9 mouse cellular contexts compared by ENCODE assay signal in the genomic region with DNA sequence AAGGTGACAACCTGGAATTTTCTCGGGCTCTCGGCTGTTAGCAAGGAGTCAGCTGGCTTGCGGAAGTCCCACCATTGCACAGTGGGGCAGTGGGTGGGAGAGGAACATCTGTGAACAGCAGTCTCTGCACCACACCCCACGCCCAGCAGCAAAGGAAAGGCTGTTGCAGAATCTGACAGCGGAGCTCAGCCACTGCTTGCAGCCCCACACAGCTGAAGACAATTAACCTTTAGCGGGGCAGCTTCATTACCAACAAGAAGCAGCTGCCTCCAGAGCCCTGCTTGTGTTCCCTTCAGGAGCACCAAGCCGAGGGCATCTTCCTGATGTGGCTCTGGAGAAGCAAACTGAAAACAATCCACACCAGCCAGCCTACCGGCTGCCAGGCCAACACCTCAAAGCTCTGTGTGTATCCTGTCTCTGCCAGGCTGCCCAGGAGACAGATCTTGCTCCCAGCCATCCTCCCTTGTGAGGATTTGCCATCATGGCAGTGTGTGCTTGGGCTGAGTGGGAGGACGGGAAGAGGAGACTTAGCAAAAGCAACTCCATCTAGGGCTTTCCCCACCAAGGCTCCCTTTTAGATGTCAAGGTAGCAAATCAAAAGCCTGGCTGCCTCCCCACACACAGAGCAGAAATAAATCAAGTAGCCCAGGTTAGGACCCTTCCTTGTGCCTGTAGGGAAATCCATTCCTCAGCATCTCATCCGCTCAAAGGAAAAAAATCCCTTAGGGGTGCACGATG.
DNase-seq lines count a peak whose midpoint lies in the region; TF ChIP-seq lines count a peak whose summit lies in the region.
"Had no signal": no experiment of that assay in that cellular context is flagged by ENCODE, and none has a peak within 500 bp of the region (broad histone marks: within the 10 kb centered on the region; RNA-seq: fewer than 3 reads in every experiment).

No protein-coding gene starts in this region.

- H3K36me3 ChIP-seq in midbrain, embryonic 10.5 days = no peaks in the 10 kb centered on the region

- intact Hi-C loops in gastrocnemius, postnatal 36 days (cut with DNase I) = no loop called here
- intact Hi-C loops in gastrocnemius, adult 2 months (cut with DNase I) = no loop called here

- peak overlapping the region; percentile 49; the same call in 1 of the 2 replicates for H3K27ac ChIP-seq in midbrain, embryonic 10.5 days (replicated peaks)
- no peak overlapping the region for H3K27ac ChIP-seq in gastrocnemius, adult 2 months

- 63% methylated on average over 11 of the region's 11 CpGs for WGBS in midbrain, embryonic 10.5 days

- H3K27me3 ChIP-seq in midbrain, embryonic 10.5 days (ENCODE audit: low read depth, poor library complexity, severe bottlenecking) = no peaks in the 10 kb centered on the region

- DNase-seq in brain, adult 2 months (ENCODE audit: low read depth, low spot score) = peak; percentile 77
- peak; percentile 77 for DNase-seq in embryo, embryonic 10.5 days (ENCODE audit: low spot score)
- peak; percentile 25 to 27 for DNase-seq in frontal cortex, postnatal 36 days (ENCODE audit: low spot score in 2 of 2)
- DNase-seq in midbrain, embryonic 10.5 days (ENCODE audit: low spot score) = peak; percentile 35
- DNase-seq in layer of hippocampus, adult 8-10 months (ENCODE audit: low spot score in 2 of 2) = no peak
- DNase-seq in gastrocnemius, postnatal 36 days = no peak
- no peak for DNase-seq in gastrocnemius, adult 2 months
- DNase-seq: cerebellum, adult 11-12 months; heart, adult 11 months had no signal

- TF ChIP-seq CTCF in gastrocnemius, adult 2 months (IDR thresholded peaks at IDR 0.05) = no peak

- H3K4me3 ChIP-seq in midbrain, embryonic 10.5 days = no peak overlapping the region
- no peak overlapping the region for H3K4me3 ChIP-seq in gastrocnemius, adult 2 months

- peaks cover 22% of the 10 kb centered on the region for H3K4me1 ChIP-seq in midbrain, embryonic 10.5 days

- no peaks in the 10 kb centered on the region for H3K9me3 ChIP-seq in midbrain, embryonic 10.5 days (replicated peaks)

Comparison
In these comparisons a context has a peak if more than half of its experiments do, and no peak if none do; other contexts are left out.
1. DNase-seq: peak in brain, adult 2 months (single experiment), embryo, embryonic 10.5 days (single experiment), frontal cortex, postnatal 36 days (2 of 2) and midbrain, embryonic 10.5 days (single experiment); none in layer of hippocampus, adult 8-10 months (0 of 2), gastrocnemius, postnatal 36 days (0 of 2) and gastrocnemius, adult 2 months (single experiment).